Mouse (Mus musculus) spleen, adult 2 months (tissue): ENCODE data around the gene Ccser1.

Source experiments
- CTCF ChIP-seq: fragments of 200-500 bp; IDR thresholded peaks from 2 replicates; pipeline ENCODE4 v1.5.1; 2011; ENCODE audit warnings: mild to moderate bottlenecking, inconsistent platforms; ENCODE audit not compliant: insufficient read depth, insufficient read length, insufficient replicate concordance; ENCODE audit errors: extremely low read depth
- POLR2A ChIP-seq: fragments of 200-500 bp; IDR thresholded peaks from 2 replicates; pipeline ENCODE4 v1.6.1; 2011; ENCODE audit warnings: low read depth, low read length, inconsistent platforms

DNA sequence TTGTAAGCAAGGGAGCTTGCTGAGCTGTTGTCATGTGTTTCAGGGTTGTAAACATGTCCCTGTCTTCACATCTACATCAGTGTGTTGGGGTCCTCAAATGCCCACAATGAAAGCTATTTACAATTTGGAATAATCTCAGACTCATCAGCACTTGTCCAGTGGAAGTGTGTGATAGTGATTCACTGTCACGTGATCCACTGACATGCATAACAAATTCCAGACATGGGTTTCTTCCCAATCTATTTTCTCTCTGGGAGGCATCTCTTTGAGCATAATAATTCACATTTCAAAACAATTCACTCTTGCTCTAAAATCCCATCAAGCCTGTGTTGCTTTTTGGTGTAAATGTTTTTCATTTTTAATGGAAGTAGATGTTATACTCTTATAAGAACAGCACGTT is 408.9 kb downstream of the Ccser1 start:
- TF ChIP-seq CTCF, result no peak
- no peak for TF ChIP-seq POLR2A
